Mouse (Mus musculus): Measurements from ENCODE around the gene Sox21. TPM values are rescaled to one million over a fixed set of nuclear protein-coding genes. Genes with fewer than 3 reads are reported as not detected.

Gene Sox21
- polyA plus RNA-seq, 1 experiment from 2014 or later = 2.5 TPM

Small RNAs within 50 kb of the gene (microRNA-seq; reads per million reads assigned to microRNA genes)
- not detected for gene Mir6241

Other genes with a start within 250 kb of the Sox21 start
- 4.3 and 5.7 TPM in 2 replicates for gene Dct, start 184.8 kb downstream of the Sox21 start, polyA plus RNA-seq (2016; fragmentation: Nextera tagmentation; extraction: Ambion mirVana)
- gene Tgds, start 104.3 kb downstream of the Sox21 start, polyA plus RNA-seq (2016; fragmentation: Nextera tagmentation; extraction: Ambion mirVana) = 32.3 and 32.8 TPM in 2 replicates
- gene Gpr180, start 99.9 kb downstream of the Sox21 start, polyA plus RNA-seq (2016; fragmentation: Nextera tagmentation; extraction: Ambion mirVana) = 40.9 and 44.6 TPM in 2 replicates
- gene Gm9376, start 29.9 kb upstream of the Sox21 start, polyA plus RNA-seq (2016; fragmentation: Nextera tagmentation; extraction: Ambion mirVana) = not detected in 2 replicates

All from embryonic facial prominence, embryonic 10.5 days (tissue).